Mouse (Mus musculus) lung, postnatal 0 days (tissue): ENCODE measurements around the gene Sdccag8.

ENCODE experiments used
- CTCF ChIP-seq: IDR thresholded peaks from 2 replicates; pipeline ENCODE4 v1.5.1; 2016; ENCODE audit warnings: antibody characterized with exemption, mild to moderate bottlenecking
- EP300 ChIP-seq: IDR thresholded peaks from 2 replicates; pipeline ENCODE4 v1.6.1; 2016; ENCODE audit warnings: antibody characterized with exemption, mild to moderate bottlenecking, control low read depth

DNA sequence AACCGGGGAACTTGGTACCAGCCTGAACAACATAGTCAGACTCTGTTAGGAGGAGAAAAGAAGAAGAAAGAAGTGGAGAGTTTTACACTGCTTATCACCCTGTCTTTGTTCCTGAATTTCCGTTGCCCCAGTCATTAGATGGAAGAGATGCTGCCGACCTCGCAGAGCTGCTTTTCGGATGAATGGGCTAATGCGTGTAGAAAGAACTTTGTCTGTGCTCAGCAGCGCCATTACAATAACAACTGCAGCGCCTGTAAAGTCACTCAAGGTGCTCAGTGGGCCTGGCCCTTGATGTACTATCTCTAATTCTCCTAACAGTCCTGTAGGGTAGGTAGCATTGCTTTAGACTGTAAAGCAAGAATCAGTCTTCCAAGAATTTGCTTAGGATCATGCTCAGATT is 178.1 kb downstream of the Sdccag8 start:
- no peak for TF ChIP-seq CTCF
- TF ChIP-seq EP300, result no peak
